Mouse (Mus musculus) urinary bladder, postnatal 10 days (tissue): Measurements from ENCODE around the gene Mrvi1.

Source experiments
- DNase-seq: peaks from one replicate; pipeline ENCODE4 v3.0.0; 2022; ENCODE audit warnings: low spot score

Gene Mrvi1

GRCm38 (mm10) chr7:110981036-110981435 is 1.2 kb downstream of the Mrvi1 start:
- DNase-seq: no peak

- DNase-seq: no peak
These were observed 4.4 kb downstream of the Mrvi1 start for GRCm38 (mm10) chr7:110977699-110978392.

GRCm38 (mm10) chr7:110973450-110973849 is 8.8 kb downstream of the Mrvi1 start:
- no peak for DNase-seq

- DNase-seq: no peak
These were observed 9.5 kb downstream of the Mrvi1 start for GRCm38 (mm10) chr7:110972796-110973195.

- DNase-seq: no peak
These were observed 14.9 kb downstream of the Mrvi1 start for GRCm38 (mm10) chr7:110967373-110967772.

GRCm38 (mm10) chr7:110966853-110967252 is 15.4 kb downstream of the Mrvi1 start:
- no peak for DNase-seq

GRCm38 (mm10) chr7:110965387-110965786 is 16.9 kb downstream of the Mrvi1 start:
- no peak for DNase-seq

- DNase-seq: no peak
These were observed 18.6 kb downstream of the Mrvi1 start for GRCm38 (mm10) chr7:110963655-110963997.

GRCm38 (mm10) chr7:110962943-110963654 is 19.2 kb downstream of the Mrvi1 start:
- DNase-seq: no peak

GRCm38 (mm10) chr7:110962497-110962896 is 19.8 kb downstream of the Mrvi1 start:
- no peak for DNase-seq

GRCm38 (mm10) chr7:110956422-110957170 is 25.7 kb downstream of the Mrvi1 start:
- DNase-seq: no peak

GRCm38 (mm10) chr7:110955576-110955975 is 26.7 kb downstream of the Mrvi1 start:
- no peak for DNase-seq

- no peak for DNase-seq
These were observed 28.0 kb downstream of the Mrvi1 start for GRCm38 (mm10) chr7:110954072-110954858.

- DNase-seq: no peak
These were observed 29.1 kb downstream of the Mrvi1 start for GRCm38 (mm10) chr7:110953210-110953609.

GRCm38 (mm10) chr7:110950621-110950925 is 31.7 kb downstream of the Mrvi1 start:
- DNase-seq: no peak

- no peak for DNase-seq
These were observed 32.3 kb downstream of the Mrvi1 start for GRCm38 (mm10) chr7:110949785-110950620.

- DNase-seq: no peak
These were observed 33.7 kb downstream of the Mrvi1 start for GRCm38 (mm10) chr7:110948579-110948978.

GRCm38 (mm10) chr7:110947616-110948015 is 34.6 kb downstream of the Mrvi1 start:
- DNase-seq: no peak

- no peak for DNase-seq
These were observed 35.5 kb downstream of the Mrvi1 start for GRCm38 (mm10) chr7:110946731-110947130.

- DNase-seq: no peak
These were observed 37.9 kb downstream of the Mrvi1 start for GRCm38 (mm10) chr7:110944321-110944720.
